Mouse (Mus musculus) liver, embryonic 14.5 days (tissue): ENCODE measurements around the gene Cd3d. TPM values are rescaled to one million over a fixed set of nuclear protein-coding genes. Genes with fewer than 3 reads are reported as not detected.

ENCODE experiments used
- ATAC-seq: fragments of 200-750 bp; cut with Nextera tagmentation; 2 replicates; pipeline ENCODE4 v1.8.0; 2017; ENCODE audit warnings: moderate number of reproducible peaks, mild to moderate bottlenecking, moderate library complexity; ENCODE audit not compliant: insufficient read depth
- DNase-seq, 3 experiments: peaks; one replicate each; pipeline ENCODE4 v3.0.0-alpha.2; 2012 to 2013; ENCODE audit warnings: low read depth in 3 of 3, low spot score in 3 of 3
- H3K27ac ChIP-seq: fragments of 300-500 bp; sonication (generic); 2 replicates; pipeline ENCODE4 v1.5.1; 2014; ENCODE audit warnings: moderate library complexity, mild to moderate bottlenecking, control low read depth, inconsistent platforms
- H3K27me3 ChIP-seq: fragments of 300-500 bp; sonication (generic); 2 replicates; pipeline ENCODE4 v1.6.1; 2014; ENCODE audit warnings: mild to moderate bottlenecking, low read length, moderate library complexity; ENCODE audit not compliant: control insufficient read depth, insufficient read depth
- H3K36me3 ChIP-seq: fragments of 300-500 bp; sonication (generic); replicated peaks from 2 replicates; pipeline ENCODE4 v1.6.1; 2014; ENCODE audit warnings: low read depth; ENCODE audit not compliant: control insufficient read depth, insufficient read depth
- H3K4me1 ChIP-seq, 2 experiments: fragments of 200-500 bp in 1 of 2; fragments of 300-500 bp in 1 of 2; sonication (generic) in 1 of 2; replicated peaks; 2 replicates each; pipeline ENCODE4 v1.6.1; 2012 to 2014; ENCODE audit warnings: antibody characterized with exemption in 1 of 2, inconsistent platforms in 1 of 2, low read length in 1 of 2; ENCODE audit not compliant: control insufficient read depth in 2 of 2, insufficient read depth in 2 of 2
- H3K4me2 ChIP-seq: fragments of 300-500 bp; sonication (generic); 2 replicates; pipeline ENCODE4 v1.6.1; 2014; ENCODE audit warnings: low read depth, mild to moderate bottlenecking, control low read depth, moderate library complexity
- H3K4me3 ChIP-seq, 2 experiments: fragments of 200-500 bp in 1 of 2; fragments of 300-500 bp in 1 of 2; sonication (generic) in 1 of 2; 2 replicates each; pipeline ENCODE4 v1.5.1; 2012 to 2014; ENCODE audit warnings: low read depth in 2 of 2, low read length in 2 of 2, mild to moderate bottlenecking in 2 of 2, control low read depth in 1 of 2, inconsistent platforms in 1 of 2, moderate library complexity in 1 of 2; ENCODE audit not compliant: insufficient read depth in 1 of 2
- H3K9ac ChIP-seq: fragments of 300-500 bp; sonication (generic); replicated peaks from 2 replicates; pipeline ENCODE4 v1.6.1; 2014; ENCODE audit warnings: mild to moderate bottlenecking, control low read depth, moderate library complexity
- H3K9me3 ChIP-seq: fragments of 300-500 bp; sonication (generic); 2 replicates; pipeline ENCODE4 v1.6.1; 2016; ENCODE audit warnings: low read length, mixed read lengths; ENCODE audit not compliant: control insufficient read depth
- CTCF ChIP-seq: IDR thresholded peaks from 2 replicates; pipeline ENCODE4 v1.5.1; 2016; ENCODE audit warnings: antibody characterized with exemption, low read depth, control low read depth
- EP300 ChIP-seq: IDR thresholded peaks from 2 replicates; pipeline ENCODE4 v1.6.1; 2016; ENCODE audit warnings: antibody characterized with exemption, low read depth
- WGBS: fragments of 180-500 bp; shearing (Covaris S2); extraction: QIAGEN DNeasy Blood & Tissue Kit; methylation state at CpG from one replicate; pipeline ENCODE4 v1.1.7; 2014; ENCODE audit not compliant: insufficient replicate concordance; 5-methylcytosine and 5-hydroxymethylcytosine counted together
- polyA plus RNA-seq, 2 experiments: library from polyadenylated mRNA; depleted of rRNA in 1 of 2; stranded (reverse) in 1 of 2; unstranded in 1 of 2; fragments of >200 nt; fragmentation: Nextera tagmentation in 1 of 2; extraction: Ambion mirVana in 1 of 2; gene quantifications; 2 replicates each; pipeline versions ENCODE4 v1.2.1 to v1.2.3; 2012 to 2014

The Cd3d gene
- polyA plus RNA-seq, 2 experiments: 0.02 TPM; not detected in 1

DNA sequence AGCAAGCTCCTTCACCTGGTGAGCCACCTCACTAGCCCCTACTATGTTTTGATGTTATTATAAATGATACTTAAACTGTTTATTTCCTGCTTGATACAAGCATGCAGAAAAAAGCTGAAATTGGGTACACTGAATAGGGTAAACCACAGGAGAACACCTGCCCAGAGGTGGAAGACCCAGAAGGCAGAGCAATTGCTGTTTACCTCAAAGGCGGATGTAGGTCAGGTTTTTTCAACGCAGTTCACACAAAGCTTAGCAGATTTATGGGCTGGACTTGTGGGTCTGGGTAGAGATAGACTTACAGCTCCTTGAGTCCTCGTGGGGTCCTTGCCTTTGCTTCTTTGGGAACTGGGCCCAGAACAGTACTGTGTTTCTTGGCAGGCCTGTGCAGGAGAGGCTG is 34.3 kb downstream of the Cd3d start:
- TF ChIP-seq EP300 (no peak), CTCF (no peak)
- Histone ChIP-seq H3K4me1 (no peaks in the 10 kb centered on the region), H3K9ac (no peak overlapping the region), H3K4me3 (no peak overlapping the region), H3K4me2 (no peak overlapping the region), H3K27me3 (no peaks in the 10 kb centered on the region), H3K9me3 (no peaks in the 10 kb centered on the region), H3K36me3 (no peaks in the 10 kb centered on the region), H3K27ac (no peak overlapping the region)
- ATAC-seq (no peak), DNase-seq (no peak)
- WGBS: 53% methylated on average over 3 of the region's 3 CpGs

DNA sequence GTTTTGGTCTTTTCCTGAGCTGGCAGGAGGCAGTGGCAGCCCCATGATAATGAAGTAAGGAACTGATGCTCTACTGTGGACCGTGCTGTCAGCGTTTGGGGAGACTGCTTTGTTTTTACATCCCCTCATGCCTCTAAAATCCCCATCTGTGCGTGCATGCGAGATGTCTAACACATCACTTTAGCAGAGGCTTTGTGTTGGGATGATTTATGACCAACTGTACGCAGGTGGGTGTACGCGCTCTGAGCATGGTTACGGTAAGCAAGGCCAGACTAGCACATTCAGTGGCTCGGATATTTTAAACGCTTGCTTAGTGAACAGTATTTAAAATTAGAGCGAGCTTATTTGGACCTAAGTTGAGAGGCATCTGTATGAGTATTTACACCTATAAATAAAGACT is 36.4 kb downstream of the Cd3d start:
- 69% methylated on average over 11 of the region's 11 CpGs for WGBS
- H3K4me2 ChIP-seq: no peak overlapping the region
- no peak for ATAC-seq
- H3K9ac ChIP-seq: no peak overlapping the region
- H3K27ac ChIP-seq: no peak overlapping the region
- no peaks in the 10 kb centered on the region for H3K27me3 ChIP-seq
- no peaks in the 10 kb centered on the region for H3K9me3 ChIP-seq
- no peak overlapping the region for H3K4me3 ChIP-seq
- H3K36me3 ChIP-seq: no peaks in the 10 kb centered on the region
- TF ChIP-seq EP300 (no peak), CTCF (no peak)
- DNase-seq: no peak
- no peaks in the 10 kb centered on the region for H3K4me1 ChIP-seq

DNA sequence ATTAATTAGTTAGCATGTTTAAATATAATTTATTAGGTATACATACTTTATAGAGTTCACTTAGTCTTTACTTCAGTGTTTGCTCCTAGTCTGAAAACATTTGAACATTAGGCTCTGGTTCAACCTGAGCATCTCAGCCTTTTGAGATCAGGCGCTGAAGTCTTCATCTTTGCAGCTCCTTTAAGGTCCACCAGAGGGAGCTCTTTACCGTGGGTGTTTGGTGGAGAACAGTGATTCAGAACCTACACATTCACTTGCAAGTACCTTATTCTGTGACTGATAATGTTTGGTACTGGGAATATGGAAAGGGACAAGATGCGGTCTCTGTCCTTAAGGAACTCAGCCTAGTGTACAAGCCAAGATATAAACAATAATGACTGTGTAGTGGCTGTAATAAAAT is 41.2 kb downstream of the Cd3d start:
- Histone ChIP-seq H3K4me1 (no peaks in the 10 kb centered on the region), H3K4me3 (no peak overlapping the region), H3K9me3 (no peaks in the 10 kb centered on the region), H3K4me2 (no peak overlapping the region), H3K27ac (no peak overlapping the region), H3K36me3 (no peaks in the 10 kb centered on the region), H3K9ac (no peak overlapping the region), H3K27me3 (no peaks in the 10 kb centered on the region)
- 6% methylated on average over 3 of the region's 3 CpGs for WGBS
- TF ChIP-seq CTCF: peak; percentile 78
- no peak for TF ChIP-seq EP300
- peak; percentile 17 to 31 (median 19) for DNase-seq
- ATAC-seq: no peak

DNA sequence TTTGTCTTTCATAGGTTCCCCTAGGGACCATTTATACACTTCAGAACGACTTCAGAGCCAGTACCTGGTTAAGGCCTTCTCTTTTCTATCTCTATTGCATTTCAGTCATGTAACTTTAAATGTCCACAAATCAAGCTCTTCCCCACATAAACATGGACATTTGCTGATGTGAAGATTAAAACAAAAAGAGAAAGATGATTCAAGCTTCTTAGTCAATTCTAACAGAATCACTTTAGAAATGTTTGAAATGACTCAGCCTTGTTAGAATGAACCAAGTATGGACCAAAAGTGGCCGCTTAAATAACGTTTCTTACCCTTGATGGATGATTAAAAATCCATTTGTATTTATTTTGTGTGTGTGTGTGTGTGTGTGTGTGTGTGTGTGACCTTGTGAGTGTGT is 42.1 kb downstream of the Cd3d start:
- no peak overlapping the region for H3K27ac ChIP-seq
- no peak for DNase-seq
- ATAC-seq: no peak
- H3K36me3 ChIP-seq: no peaks in the 10 kb centered on the region
- WGBS: 42% methylated on average over 3 of the region's 3 CpGs
- no peak overlapping the region for H3K4me3 ChIP-seq
- no peaks in the 10 kb centered on the region for H3K27me3 ChIP-seq
- H3K9me3 ChIP-seq: no peaks in the 10 kb centered on the region
- no peak overlapping the region for H3K9ac ChIP-seq
- no peak overlapping the region for H3K4me2 ChIP-seq
- no peaks in the 10 kb centered on the region for H3K4me1 ChIP-seq
- no peak for TF ChIP-seq EP300

DNA sequence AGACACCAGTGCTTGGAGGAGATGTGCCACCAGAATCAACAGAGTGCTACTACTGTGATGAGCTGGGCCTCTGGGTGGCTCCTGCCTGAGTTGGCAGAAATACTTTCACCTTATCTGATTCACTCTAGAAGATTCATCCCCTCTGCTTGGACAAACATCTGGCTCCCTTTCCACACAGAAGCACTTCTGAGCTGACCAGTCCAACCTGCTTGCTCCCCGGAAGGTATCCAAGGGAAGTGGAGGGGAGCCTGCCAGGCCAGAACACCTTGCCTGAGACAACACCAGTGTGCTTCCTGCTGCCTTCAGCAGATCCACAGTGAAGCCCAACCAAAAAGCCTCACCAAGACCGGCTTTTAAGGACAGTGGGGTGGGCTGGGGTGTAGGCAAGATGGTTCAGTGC is 42.6 kb downstream of the Cd3d start:
- TF ChIP-seq EP300: no peak
- no peak for TF ChIP-seq CTCF
- WGBS: 51% methylated on average over 2 of the region's 2 CpGs
- no peak overlapping the region for H3K9ac ChIP-seq

More for the DNA sequence above, 42.6 kb downstream of the Cd3d start:
- Histone ChIP-seq H3K9me3 (no peaks in the 10 kb centered on the region), H3K4me3 (no peak overlapping the region), H3K4me1 (no peaks in the 10 kb centered on the region), H3K27ac (no peak overlapping the region), H3K4me2 (no peak overlapping the region), H3K27me3 (no peaks in the 10 kb centered on the region), H3K36me3 (no peaks in the 10 kb centered on the region)
- ATAC-seq: no peak
- DNase-seq: no peak
